Mouse (Mus musculus): ENCODE results near the gene Sec61a2.

The Sec61a2 gene

GRCm38 (mm10) chr2:5888865-5889264 is 6.4 kb downstream of the Sec61a2 start:
- no peak for DNase-seq (ENCODE audit: low spot score in 2 of 2)

- no peak for DNase-seq (ENCODE audit: low spot score in 2 of 2)
Observed at GRCm38 (mm10) chr2:5877446-5877845, 17.8 kb downstream of the Sec61a2 start.

GRCm38 (mm10) chr2:5869746-5870145 is 25.5 kb downstream of the Sec61a2 start:
- no peak for DNase-seq (ENCODE audit: low spot score in 2 of 2)

- DNase-seq (ENCODE audit: low spot score in 2 of 2): no peak
Observed at GRCm38 (mm10) chr2:5867681-5868080, 27.6 kb downstream of the Sec61a2 start.

GRCm38 (mm10) chr2:5862834-5863233 is 32.4 kb downstream of the Sec61a2 start, which contains the start of gene Gm13199:
TSS of gene Gm13199 (minus strand) at chr2:5862934.
- no peak for DNase-seq (ENCODE audit: low spot score in 2 of 2)

- DNase-seq (ENCODE audit: low spot score in 2 of 2): no peak
Observed at GRCm38 (mm10) chr2:5851866-5852265, 43.4 kb downstream of the Sec61a2 start.

GRCm38 (mm10) chr2:5851116-5851515 is 44.1 kb downstream of the Sec61a2 start:
- no peak for DNase-seq (ENCODE audit: low spot score in 2 of 2)

- no peak for DNase-seq (ENCODE audit: low spot score in 2 of 2)
Observed at GRCm38 (mm10) chr2:5845826-5846225, 49.4 kb downstream of the Sec61a2 start.

GRCm38 (mm10) chr2:5844873-5845631 is 50.2 kb downstream of the Sec61a2 start, which contains the start of the genes Nudt5 and Cdc123:
TSS of gene Nudt5 (plus strand) at chr2:5845019.
TSS of gene Cdc123 (minus strand) at chr2:5845164.
- DNase-seq (ENCODE audit: low spot score in 2 of 2): peak; percentile 87 to 93

- no peak for DNase-seq (ENCODE audit: low spot score in 2 of 2)
Observed at GRCm38 (mm10) chr2:5844181-5844872, 50.9 kb downstream of the Sec61a2 start.

GRCm38 (mm10) chr2:5840815-5841214 is 54.4 kb downstream of the Sec61a2 start:
- no peak for DNase-seq (ENCODE audit: low spot score in 2 of 2)

- DNase-seq (ENCODE audit: low spot score in 2 of 2): no peak
Observed at GRCm38 (mm10) chr2:5825265-5825913, 69.8 kb downstream of the Sec61a2 start.

- no peak for DNase-seq (ENCODE audit: low spot score in 2 of 2)
Observed at GRCm38 (mm10) chr2:5824685-5825084, 70.5 kb downstream of the Sec61a2 start.

GRCm38 (mm10) chr2:5824213-5824612 is 71.0 kb downstream of the Sec61a2 start:
- no peak for DNase-seq (ENCODE audit: low spot score in 2 of 2)

GRCm38 (mm10) chr2:5822449-5822848 is 72.8 kb downstream of the Sec61a2 start:
- no peak for DNase-seq (ENCODE audit: low spot score in 2 of 2)

GRCm38 (mm10) chr2:5821264-5821663 is 74.0 kb downstream of the Sec61a2 start:
- no peak for DNase-seq (ENCODE audit: low spot score in 2 of 2)
